Mouse (Mus musculus) heart, adult 11 months (tissue): ENCODE data around the gene Fads1.
A peak's percentile ranks its signal among the peaks of the same experiment; 100 is the strongest.

Source experiments
- DNase-seq: peaks from one replicate; pipeline ENCODE4 v3.0.0; 2022

Fads1 gene

DNA sequence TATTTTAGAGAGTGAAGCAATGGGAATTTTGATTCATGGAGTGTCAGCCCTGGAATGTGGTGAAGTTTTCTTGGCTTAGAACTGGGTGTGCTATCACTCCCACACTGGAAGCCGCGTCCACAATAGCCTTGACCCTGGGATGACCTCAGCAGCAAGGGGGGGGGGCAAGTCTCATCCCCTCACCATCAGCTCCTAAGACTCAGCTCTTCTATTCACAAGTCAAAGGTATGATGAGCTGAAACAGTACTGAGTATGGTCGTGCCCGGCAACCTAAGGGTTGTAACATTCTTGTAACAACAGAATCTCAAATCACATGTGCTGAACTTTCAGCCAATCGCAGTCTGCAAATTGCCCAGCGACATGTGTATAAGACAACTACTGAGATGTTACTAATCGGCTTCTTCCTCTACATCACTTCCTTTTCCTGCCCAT, 5.7 kb upstream of the Fads1 start:
- DNase-seq = no peak

DNA sequence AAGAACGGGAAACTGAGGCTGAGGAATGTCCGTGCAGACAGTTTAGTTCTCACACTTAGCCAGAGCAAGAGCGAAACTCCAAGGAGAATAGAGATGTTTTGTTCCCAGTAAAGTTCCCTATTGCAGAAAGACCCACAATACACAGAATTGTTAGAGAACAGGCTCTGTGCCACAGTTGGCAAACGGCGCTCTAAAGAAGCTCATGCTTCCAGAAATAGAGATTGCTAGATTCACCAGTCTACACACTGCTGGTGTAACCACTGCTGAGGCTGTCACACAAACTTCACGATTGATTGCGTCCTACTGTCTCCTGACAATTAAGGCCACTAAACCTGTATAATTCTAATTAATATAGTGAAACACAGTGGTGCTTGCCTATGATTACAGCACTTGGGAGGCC, 1.5 kb upstream of the Fads1 start:
- DNase-seq = no peak

DNA sequence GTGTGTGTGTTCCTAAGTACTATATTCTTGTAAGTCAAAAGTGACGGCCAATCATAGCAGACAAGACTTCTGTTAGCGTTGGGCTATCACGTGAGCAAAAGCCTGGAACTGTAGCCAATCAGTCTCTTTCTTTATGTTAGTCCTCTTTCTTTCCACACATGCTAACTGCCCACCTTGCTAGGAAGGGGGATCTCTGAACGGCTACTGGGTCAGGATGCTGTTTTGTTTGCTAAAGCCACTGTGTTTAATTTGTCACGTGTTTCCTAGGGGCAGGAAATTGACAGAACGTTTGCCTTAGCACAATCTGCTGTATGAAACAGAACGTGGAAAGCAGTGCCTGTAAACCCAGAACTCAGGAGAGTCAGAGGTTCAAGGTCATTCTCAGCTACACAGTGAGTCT, 546 bp upstream of the Fads1 start:
- no peak for DNase-seq

DNA sequence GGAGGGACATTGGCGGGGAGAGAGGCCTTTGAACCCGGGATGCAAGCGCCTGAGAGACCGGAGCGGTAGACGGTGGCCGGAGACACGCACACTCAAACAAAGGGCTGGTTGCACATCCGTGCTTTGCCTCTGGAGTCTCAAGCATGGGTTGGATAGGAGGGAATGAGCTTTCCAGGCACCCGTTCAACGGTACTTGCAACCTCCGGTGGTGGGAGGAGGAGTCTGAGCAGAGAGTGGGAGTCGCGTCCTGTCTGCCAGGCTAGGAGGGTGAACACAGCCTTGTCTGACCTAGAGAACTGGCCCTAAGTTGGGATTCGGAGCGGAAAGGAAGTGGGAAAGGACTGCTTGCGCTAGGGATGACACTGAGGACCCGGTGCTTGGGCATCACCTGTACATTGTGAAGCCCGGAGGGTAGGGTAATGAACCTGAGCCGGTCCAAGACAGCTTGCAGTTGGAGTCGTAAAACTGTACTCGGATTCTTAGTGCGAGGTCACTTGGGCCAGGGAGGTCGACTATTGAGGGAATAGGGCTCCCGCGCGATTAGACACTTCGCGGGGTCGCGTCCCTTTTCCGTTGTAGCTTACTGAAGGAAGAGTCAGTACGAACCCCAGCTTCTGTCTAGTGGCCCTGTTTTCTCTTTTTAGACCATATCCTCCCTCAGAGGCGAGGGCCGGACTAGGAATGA, 753 bp downstream of the Fads1 start:
- DNase-seq = peak; percentile 98

DNA sequence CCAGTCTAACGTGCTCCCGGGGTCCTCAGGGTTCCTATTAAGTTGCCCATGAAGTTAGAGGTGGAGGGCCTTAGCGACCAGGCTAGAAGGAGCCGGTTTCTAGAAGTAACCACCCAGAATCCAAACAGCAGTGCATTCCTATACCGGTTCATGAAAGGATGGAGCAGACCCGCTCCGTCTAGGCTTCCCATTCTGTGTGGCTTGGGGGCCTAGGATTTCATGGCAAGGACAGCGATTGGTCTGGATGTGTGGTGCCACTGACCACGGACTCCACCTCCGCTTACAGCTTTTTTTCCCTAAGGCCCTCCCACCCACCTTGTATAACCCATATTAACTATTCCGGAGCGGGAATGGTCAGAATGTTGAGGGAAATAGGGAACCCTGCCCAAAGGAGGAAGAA, 1.4 kb downstream of the Fads1 start:
- DNase-seq = no peak

DNA sequence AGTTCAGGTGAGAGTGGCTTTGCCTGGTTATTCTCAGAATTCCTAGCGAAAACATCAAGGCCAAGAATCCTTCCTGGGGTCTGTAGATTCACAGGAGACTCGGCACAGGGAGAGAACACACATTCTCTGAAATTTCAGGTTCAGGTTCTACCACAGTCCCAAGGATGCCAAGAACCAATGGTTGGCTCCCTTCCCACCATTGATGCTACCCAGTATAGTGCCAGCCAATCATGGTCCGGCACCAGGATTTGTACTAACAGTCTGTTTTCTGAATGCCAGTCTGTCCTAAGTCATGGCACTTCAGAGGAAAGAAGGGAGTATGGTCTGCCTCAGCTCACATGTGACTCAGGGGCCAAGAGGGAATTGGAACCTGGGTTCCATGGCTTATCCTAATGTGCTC, 3.2 kb downstream of the Fads1 start:
- DNase-seq = no peak

DNA sequence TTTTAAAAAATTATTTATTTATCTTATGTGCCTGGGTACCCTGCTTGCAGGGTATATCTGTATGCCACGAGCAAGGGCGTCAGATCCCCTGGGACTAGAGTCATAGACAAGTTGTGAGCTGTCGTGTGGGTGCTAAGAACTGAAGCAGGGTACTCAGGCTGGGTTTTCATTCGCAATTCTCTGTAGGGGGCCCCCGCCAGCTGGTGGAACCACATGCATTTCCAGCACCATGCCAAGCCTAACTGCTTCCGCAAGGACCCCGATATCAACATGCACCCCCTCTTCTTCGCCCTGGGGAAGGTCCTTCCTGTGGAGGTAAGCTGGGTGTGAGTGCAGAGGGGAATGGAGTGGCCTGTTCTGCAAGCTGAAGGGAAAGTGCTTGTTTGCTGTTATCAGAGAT, 3.9 kb downstream of the Fads1 start:
- DNase-seq = peak; percentile 75

DNA sequence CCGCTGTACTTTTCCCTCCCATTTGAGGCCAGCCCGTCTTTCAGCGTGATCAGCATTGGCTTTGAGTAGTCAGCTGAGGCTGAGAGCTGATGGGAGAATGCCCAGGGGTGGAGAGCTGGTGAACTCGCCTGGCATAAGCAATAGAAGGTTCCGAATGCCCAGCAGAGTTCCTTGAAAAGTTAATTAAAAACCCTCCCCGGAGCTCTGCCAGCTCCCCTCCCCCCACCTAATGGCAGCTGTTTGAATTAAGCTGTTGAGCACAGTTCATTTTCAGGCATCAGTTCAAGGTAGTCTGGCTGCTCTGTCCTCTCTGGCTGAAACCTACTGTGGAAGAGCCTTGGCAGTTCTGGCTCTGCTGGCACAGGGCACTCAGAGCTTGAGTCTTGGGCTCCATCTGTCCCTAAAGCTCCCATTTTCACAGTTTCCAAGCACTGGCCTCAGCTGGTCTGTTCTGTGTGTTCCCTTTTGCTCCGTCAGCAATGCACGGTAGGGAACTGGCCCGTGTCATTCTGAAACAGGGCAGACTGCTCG, 5.7 kb downstream of the Fads1 start:
- DNase-seq = peak; percentile 93

DNA sequence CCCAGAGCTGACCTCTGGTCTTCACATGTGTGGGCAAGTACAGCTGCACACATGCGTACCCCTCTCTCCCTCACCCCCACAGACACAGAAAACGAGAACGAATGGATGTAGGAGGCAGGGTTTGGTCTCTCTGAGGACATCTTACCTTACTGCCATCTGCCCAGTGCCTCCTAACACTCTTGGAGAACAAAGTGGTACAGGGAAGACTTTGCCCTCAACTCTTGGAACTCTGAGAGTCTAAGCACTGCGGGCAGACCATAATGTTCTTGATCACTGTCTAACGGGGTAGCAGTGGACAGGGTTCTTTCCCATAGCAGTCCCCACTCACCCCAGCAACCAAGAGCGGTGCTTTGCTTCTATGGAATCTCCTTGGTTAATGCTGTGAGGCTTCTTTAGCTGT, 6.3 kb downstream of the Fads1 start:
- DNase-seq = peak; percentile 85

DNA sequence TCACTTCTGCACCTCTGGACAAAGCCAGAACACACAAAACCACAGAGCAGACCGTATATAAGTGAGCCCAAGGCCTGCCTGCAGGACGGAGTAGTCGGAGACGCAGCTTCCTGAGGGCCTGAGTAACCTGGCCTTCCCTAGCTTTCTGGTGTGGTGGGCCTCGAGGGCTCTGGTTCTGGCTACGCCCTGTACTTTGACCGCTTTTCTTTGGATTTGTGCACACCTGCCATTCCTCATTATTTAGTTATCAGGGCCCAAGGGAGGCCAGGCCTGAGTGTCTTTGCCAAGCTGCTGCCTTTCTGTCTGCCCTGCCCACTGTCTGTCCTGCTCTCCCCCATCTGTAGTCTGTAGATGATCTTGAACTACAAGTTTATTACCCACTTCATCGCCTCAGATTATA, 7.3 kb downstream of the Fads1 start:
- no peak for DNase-seq

DNA sequence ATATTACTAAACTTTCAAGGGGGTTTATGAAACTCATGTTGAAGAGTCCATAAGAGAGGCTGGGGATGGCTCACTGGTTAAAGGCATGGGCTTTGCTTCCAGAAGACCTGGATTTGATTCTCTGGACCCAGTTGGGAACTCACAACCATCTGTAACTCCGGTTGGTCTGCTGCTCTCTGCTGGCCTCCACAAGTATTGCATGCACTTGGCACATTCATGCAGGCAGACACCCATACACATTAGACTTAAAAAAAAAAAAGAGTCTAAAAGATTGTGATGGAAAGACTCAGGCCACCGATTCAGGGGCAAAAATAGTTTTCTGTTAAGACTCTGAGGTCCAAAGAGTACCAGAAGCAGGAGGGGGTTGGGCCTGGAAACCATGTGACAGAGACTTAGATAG, 8.1 kb downstream of the Fads1 start:
- DNase-seq = peak; percentile 96

DNA sequence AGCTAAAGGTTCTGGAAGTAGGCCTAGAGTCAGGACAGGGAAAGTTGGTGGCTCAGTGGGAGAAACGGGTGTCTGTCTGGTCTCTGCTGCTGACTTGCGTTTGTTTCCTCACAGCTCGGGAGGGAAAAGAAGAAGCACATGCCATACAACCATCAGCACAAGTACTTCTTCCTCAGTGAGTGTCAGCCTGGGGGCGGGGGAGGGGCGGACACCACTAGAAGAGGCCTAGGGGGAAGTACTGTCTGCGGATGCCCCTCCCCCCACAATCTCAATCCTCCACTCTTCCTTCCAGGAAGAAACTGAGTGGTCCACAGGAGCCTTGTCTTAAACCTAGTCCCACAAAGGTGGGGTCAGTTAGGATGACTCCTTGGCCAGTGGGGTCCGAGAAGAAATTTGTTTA, 8.6 kb downstream of the Fads1 start:
- peak; percentile 97 for DNase-seq

DNA sequence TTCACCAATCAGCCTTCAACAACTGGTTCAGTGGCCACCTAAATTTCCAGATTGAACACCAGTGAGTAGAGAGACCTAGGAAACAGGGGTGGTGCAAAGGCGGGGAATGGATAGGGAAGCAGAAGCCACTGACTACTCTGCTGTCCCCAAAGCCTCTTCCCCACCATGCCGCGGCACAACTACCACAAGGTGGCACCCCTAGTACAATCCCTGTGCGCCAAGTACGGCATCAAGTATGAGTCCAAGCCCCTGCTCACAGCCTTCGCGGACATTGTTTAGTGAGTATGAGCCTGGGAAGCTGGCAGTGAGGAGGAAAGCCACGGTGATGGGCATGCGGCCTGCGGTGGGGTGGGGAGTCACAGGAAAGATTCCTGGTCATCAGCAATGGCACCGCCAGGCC, 11.6 kb downstream of the Fads1 start:
- no peak for DNase-seq

DNA sequence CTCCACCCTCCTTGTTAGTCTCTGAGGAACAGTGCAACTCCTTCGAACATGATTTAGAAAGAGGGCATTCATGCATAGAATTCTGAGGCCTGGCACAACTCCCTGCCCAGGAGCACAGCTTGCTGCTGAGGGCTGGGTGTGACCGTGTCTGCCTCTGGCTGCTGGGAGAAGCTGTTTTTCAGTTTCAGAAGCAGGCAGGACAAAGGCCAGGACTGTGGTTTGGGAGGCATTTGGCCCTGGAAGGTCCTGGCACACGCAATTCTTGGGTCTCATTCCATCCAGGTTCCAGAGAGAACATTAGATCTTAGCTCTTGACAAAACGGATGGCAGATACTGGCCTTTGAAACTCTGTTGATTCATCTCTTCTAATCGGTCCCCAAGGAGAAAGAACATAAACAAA, 12.6 kb downstream of the Fads1 start:
- DNase-seq = no peak

DNA sequence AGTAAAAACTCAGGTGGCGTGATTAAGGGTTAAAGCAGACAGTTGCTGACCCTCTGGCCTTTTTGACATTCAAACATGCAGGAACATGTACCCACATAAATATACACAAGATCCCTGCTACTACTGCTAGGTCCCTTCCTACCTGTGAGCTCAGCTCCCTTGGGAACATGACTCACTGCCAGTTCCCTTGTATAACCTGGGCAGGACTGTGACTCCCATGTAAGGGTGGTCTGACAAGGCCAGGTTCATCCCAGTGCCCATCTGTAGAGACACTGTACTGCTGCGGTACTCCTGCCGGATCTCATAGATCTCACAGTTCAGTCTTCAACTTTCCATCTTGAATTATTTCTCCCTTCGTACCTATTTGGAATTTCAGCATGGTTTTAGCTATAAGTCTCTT, 14.4 kb downstream of the Fads1 start:
- no peak for DNase-seq

DNA sequence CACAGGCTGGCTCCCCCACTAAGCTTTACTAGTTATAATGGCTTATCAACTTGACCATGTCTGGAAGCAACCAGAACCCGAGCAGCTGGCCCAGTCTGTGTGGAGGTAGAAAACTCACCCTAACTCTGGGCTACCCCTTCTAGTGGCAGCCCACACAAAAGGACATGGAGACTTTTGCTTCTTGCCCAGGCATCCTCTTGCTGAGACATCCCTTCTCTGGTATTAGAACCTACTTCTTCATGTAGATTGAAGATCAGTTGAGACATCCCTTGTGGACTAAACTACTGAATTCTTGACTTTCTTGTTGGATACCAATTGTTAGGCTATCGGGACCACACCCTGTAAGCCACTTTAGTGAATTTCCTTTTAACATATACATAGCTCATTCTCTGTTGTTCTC, 15.6 kb downstream of the Fads1 start:
- DNase-seq = no peak

DNA sequence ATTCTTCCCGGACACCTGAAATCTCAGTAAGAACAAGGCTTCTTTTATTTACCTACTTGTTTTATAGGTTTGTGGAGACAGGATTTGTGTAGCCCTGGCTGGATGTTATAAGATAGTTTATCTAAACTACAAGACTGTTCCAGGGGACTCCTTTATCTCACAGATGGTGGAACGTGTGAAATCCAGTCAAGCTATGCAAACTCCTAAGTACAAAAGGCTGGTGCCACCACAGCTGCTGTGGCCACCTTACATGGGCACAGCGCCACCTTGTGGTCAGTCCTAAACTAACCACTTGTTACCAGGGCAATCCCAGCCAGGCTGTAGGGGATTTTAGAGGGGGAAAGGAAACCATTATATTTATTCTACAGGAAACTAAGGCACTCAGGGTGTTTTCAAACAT, 16.0 kb downstream of the Fads1 start:
- DNase-seq = peak; percentile 96

DNA sequence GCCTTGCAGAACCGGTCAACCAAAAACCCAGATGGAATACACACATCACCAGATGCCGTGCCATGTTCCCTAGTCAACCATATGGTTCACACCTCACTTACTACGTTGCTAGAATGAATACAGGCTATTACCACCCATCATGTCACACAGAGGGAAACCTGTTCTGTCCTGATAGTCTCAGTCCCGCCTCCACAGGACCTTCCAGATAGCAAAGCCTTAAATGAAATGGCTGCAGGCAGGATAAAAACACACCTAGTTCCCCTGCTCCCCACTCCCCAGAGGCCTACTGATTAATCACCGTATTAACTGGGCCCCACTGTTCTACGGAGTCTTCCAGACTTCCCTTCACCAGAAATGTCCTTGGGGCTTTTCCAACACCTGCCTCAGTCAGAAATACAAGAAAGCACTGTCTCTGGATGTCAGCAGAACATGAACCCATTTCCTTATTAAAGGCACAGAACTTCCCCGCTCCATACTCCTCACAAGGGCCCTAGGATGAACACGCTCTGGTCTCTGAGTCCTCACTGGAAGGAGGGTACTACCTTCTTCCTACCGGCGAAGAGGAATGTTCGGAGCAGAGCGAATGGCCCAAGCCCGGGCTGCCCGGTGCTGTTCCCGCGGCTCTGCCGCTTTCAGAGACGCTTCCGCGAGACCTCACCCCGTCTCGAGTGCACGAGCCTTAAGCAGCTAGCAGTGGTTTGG, 20.6 kb downstream of the Fads1 start:
- no peak for DNase-seq

DNA sequence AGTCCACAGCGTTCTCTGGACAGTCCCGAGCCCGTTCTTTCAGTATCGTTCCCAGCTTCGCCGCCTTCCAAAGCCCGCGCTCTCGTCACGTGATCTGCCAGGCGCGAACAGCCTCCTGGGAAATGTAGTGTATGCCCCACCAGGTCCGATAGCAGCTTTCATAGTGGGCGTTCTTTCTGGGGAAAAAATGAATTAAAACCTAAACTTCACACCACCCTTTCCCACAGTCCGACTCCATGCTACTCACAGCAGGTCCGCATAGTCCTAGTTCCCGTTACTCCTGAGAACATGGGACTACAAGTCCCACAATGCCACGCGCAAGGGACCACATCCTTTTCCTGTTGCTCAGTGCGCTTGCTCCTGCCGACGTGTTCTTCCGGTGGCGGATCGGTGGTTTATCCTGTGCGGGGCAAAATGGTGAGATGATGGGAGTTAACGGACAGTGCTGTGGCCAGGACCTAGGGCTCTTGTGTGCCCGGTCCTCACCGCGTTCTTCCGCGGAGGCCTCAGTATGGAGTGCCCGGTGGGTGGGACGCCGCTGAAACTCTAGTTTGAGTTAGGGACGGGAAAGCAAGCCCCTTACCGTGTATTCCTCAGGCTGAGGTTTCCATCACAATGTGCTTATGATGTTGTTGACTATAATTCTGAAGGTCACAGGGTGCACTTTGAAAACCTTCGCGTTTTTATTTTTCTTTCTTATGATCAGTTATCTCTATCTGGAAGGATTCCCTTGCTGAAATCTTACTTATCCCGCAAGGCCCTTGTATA, 21.3 kb downstream of the Fads1 start, which contains the start of the genes Tmem258 and Fen1:
Tmem258 (plus strand) TSS at position 167 of the 768 bp plus-strand sequence.
Fen1 (minus strand) TSS at position 322 of the 768 bp plus-strand sequence.
- peak; percentile 99 for DNase-seq

DNA sequence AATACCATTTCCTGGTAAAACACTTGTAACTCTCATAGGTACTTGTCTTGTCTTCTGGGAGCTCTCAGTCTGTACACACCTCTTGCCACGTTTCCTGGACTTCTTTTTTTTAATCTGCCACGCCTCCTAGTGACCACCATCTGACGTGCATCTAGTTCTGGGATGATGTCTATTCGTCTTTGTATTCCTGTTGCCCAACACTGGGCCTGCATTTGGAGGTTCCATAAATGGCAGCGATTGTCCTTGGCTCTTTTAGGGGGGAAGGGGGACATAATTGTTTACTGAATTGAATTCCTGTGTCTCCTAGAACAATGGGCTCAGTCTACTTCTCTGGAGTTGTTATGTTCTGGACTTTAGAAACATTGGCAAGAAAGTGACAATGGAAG, 21.9 kb downstream of the Fads1 start:
- peak; percentile 95 for DNase-seq

DNA sequence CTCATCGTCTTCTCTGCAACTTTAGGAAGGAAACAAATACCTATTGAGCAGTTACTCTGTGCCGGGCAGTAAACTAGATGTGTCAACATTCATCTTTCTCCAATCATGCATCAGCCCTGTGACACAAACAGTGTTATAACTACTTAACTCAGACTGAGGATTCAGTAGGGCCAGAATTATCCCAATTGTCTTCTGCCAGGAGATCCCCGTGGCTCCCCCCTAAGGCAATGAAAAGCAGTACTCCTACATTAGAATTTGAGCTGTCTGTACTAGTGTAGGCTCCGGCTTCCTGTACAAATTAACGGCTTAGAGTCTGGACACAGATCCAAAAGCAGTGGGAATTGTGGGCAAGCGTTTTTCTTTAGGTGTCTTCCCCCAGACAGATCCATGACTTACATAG, 22.4 kb downstream of the Fads1 start:
- no peak for DNase-seq

DNA sequence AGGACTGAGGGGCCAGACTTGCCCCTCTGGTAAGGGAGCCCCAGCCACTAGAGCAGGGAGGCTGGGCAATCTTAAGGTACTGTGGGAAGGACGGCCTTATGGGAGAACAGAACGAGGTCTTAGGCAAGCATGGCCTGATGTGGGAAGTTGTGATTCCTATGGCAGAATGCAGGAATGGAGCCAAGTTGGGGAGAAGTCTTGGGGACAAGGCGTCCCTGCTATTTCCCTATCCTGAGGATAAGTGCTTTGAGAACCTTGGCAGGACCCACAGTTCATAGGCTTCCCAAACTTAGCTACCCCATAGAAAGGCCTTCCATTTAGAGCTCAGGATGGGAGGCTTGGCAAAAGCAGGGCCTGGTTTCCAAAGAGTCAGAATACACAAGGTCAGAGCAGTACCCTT, 26.2 kb downstream of the Fads1 start:
- peak; percentile 97 for DNase-seq

DNA sequence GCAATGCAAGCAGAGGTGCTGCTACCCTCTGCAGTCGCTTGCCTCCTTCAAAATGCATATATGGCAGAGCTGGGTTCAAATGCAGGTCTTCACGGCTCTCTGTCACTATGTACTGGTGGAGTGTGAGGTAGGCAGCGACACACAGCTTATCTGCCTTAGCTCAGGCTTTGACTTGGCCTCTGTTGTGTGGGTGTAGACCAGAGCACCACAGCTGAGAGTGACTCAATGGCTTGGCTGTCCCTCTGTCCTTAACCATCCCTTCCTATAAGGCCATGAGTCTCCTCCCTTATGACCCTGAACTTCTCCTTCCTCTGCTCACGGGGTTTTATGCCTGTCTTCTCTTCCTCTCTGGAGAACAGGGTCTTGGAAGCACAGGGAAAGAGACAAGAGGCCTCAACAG, 28.2 kb downstream of the Fads1 start:
- DNase-seq = no peak
